Mouse (Mus musculus) layer of hippocampus, adult 18-20 months (tissue): ENCODE results near the gene Ppy. TPM values are rescaled to one million over a fixed set of nuclear protein-coding genes. Genes with fewer than 3 reads are reported as not detected.
A peak's percentile ranks its signal among the peaks of the same experiment; 100 is the strongest.

ENCODE experiments used
- DNase-seq, 2 experiments: peaks; one replicate each; pipeline ENCODE4 v3.0.0; 2022; ENCODE audit warnings: low spot score in 2 of 2
- long read RNA-seq: library from polyadenylated mRNA; stranded (forward); transcript quantifications from one replicate; pipeline ENCODE4 v2.0.0, GENCODE M21; 2021
- total RNA-seq, 2 experiments: library from RNA; stranded (reverse); gene quantifications; 2 replicates each; pipeline ENCODE4 v1.2.3; 2021

The Ppy gene
- total RNA-seq = not detected
- long read RNA-seq = 0 reads

- no peak for DNase-seq
Measured at GRCm38 (mm10) chr11:102101219-102101618, at the start of gene Ppy. TSS of gene Ppy (minus strand) at chr11:102101319.

- DNase-seq = no peak
Measured at GRCm38 (mm10) chr11:102147213-102147989, 46.3 kb upstream of the Ppy start.

GRCm38 (mm10) chr11:102146531-102146930, 45.4 kb upstream of the Ppy start:
- DNase-seq = no peak

GRCm38 (mm10) chr11:102146005-102146404, 44.9 kb upstream of the Ppy start:
- DNase-seq = no peak

GRCm38 (mm10) chr11:102145471-102146001, 44.4 kb upstream of the Ppy start, which contains the start of gene Nags:
TSS of gene Nags (plus strand) at chr11:102145513.
- no peak for DNase-seq

GRCm38 (mm10) chr11:102144957-102145470, 43.9 kb upstream of the Ppy start:
- no peak for DNase-seq

GRCm38 (mm10) chr11:102142355-102142754, 41.2 kb upstream of the Ppy start:
- DNase-seq = no peak

- peak in 1 of 2 experiments; percentile 83 for DNase-seq
Measured at GRCm38 (mm10) chr11:102140508-102140907, 39.4 kb upstream of the Ppy start.

- DNase-seq = peak; percentile 17 to 78
Measured at GRCm38 (mm10) chr11:102138447-102138740, 37.3 kb upstream of the Ppy start.

- no peak for DNase-seq
Measured at GRCm38 (mm10) chr11:102137625-102138446, 36.7 kb upstream of the Ppy start.

- no peak for DNase-seq
Measured at GRCm38 (mm10) chr11:102134516-102134915, 33.4 kb upstream of the Ppy start.

- no peak for DNase-seq
Measured at GRCm38 (mm10) chr11:102117386-102117785, 16.3 kb upstream of the Ppy start.

- no peak for DNase-seq
Measured at GRCm38 (mm10) chr11:102116241-102116640, 15.1 kb upstream of the Ppy start.

GRCm38 (mm10) chr11:102111576-102111975, 10.5 kb upstream of the Ppy start:
- no peak for DNase-seq

- DNase-seq = no peak
Measured at GRCm38 (mm10) chr11:102107732-102108131, 6.6 kb upstream of the Ppy start, which contains the start of gene Pyy. TSS of gene Pyy (minus strand) at chr11:102107832.

- no peak for DNase-seq
Measured at GRCm38 (mm10) chr11:102106911-102107310, 5.8 kb upstream of the Ppy start.

GRCm38 (mm10) chr11:102102485-102103258, 1.6 kb upstream of the Ppy start:
- peak in 1 of 2 experiments; percentile 67 for DNase-seq

- peak in 1 of 2 experiments; percentile 76 for DNase-seq
Measured at GRCm38 (mm10) chr11:102096887-102097391, 4.2 kb downstream of the Ppy start.

GRCm38 (mm10) chr11:102096446-102096845, 4.7 kb downstream of the Ppy start:
- DNase-seq = no peak

GRCm38 (mm10) chr11:102095676-102096075, 5.4 kb downstream of the Ppy start:
- no peak for DNase-seq
